Mouse (Mus musculus): ENCODE results near the gene Gstp1.

Gstp1 gene

DNA sequence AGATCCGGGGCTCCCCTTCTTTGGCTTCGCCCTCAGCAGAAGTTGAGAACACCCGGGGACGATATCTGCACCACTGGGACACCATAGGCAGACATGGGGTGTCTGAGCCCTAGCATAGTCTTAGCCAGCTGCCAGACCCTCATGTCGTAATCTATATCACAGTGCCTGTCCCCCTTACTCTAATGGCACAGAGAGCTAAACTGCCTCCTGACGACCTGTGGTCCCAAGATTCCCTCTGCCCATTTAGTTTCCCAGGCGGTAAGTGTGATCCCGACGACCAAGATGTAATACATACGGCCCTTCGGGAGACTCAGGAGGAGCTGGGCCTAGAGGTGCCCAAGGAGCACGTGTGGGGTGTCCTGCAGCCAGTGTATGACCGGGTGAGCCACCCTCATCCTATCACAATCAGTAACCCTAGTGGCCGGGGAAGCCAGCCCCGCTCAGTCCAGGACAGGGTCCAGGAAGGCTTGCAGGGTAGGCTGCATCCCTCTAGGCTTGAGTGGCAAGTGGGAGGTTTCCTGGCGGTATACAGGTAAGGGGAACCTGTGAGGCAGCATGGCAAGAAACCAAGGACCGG lies 36.7 kb downstream of the Gstp1 start:
- DNase-seq (ENCODE audit: low spot score in 2 of 2), result no peak

- peak; percentile 96 to 97 for DNase-seq (ENCODE audit: low spot score in 2 of 2)
Measured at GRCm38 (mm10) chr19:4000119-4000900, 37.5 kb downstream of the Gstp1 start, which contains the start of the genes Nudt8 and Gm49405. TSS of gene Nudt8 (plus strand) at chr19:4000580. TSS of gene Gm49405 (plus strand) at chr19:4000626.

- no peak for DNase-seq (ENCODE audit: low spot score in 2 of 2)
Measured at GRCm38 (mm10) chr19:3999121-3999730, 38.6 kb downstream of the Gstp1 start.

GRCm38 (mm10) chr19:3998335-3998734 lies 39.5 kb downstream of the Gstp1 start:
- DNase-seq (ENCODE audit: low spot score in 2 of 2), result no peak

- no peak for DNase-seq (ENCODE audit: low spot score in 2 of 2)
Measured at GRCm38 (mm10) chr19:3997231-3997630, 40.6 kb downstream of the Gstp1 start.

DNA sequence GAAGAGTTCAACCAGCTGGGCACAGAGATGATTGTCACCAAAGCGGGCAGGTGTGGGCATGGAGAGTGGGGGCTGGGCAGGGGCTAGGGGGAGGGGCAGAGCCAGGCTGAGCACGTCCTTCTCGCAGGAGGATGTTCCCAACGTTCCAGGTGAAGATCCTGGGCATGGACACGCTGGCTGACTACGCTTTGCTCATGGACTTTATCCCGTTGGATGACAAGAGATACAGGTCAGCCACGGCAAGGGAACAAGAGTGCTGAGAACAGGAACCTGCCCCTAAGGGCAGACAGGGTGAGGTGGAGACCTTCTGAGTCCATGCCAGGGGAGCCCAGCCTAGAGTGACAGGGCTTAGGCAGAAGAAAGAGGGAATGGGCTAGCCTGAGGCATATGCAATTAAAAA lies 41.0 kb downstream of the Gstp1 start:
- DNase-seq (ENCODE audit: low spot score in 2 of 2), result no peak

DNA sequence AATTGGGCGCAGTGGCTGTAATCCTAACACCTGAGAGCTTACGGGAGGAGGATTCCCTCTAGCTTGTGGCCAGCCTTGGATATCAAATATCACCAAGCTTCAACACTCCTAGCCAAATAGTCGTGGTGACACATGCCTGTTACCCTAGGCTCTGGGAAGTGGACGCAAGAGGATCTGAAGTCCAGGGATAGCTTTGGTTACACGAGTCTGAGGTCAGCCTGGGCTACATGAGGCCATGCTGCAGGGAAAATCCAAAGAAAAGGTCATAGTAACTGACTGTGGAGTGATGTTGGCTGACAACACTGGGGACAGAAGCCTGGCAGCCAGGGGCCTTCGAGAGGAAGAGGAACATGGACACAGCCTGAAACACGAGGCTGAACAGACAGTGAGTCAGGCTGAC lies 41.7 kb downstream of the Gstp1 start:
- DNase-seq (ENCODE audit: low spot score in 2 of 2), result no peak

DNA sequence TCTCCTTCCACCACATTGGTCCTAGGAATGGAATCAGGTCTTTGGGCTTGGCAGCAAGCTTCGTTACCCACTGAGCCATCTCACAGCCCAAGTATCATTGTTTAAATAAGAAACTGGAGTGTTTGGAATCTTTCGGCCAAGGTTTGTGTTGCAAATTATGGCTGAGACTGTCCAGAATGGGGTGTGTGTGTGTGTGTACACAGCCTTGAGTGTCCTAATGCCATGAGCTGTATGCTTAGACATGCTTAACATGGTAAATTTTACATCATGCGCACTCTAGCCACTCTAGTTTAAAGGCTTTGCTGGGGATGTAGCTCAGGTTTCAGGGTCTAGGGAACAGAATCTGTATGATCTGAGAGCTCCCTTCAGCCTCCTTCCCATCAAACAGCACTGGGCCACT lies 42.3 kb downstream of the Gstp1 start:
- no peak for DNase-seq (ENCODE audit: low spot score in 2 of 2)

GRCm38 (mm10) chr19:3994932-3995331 lies 42.9 kb downstream of the Gstp1 start:
- no peak for DNase-seq (ENCODE audit: low spot score in 2 of 2)

- no peak for DNase-seq (ENCODE audit: low spot score in 2 of 2)
Measured at GRCm38 (mm10) chr19:3992416-3992815, 45.4 kb downstream of the Gstp1 start, which contains the start of gene Tbx10. TSS of gene Tbx10 (plus strand) at chr19:3992752.

DNA sequence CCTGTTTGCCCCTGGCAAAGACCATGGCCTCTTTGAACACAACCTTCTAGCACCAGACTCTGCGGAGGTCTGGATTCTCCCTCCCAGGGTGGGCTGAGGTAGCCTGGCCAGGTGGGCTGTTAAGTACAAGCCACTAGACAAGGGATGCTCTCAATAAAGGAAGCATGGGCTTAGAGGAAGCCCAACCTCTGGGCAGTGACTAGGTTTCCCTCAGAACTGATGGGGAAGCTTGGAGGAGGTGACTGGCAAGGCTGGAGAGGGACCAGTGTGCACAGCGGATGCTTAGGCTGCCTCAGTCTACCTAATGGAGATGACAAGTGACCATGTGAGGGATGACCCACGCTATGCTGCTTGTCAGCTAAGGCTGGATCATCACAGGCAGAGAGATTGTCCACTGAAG lies 45.8 kb downstream of the Gstp1 start:
- no peak for DNase-seq (ENCODE audit: low spot score in 2 of 2)

- DNase-seq (ENCODE audit: low spot score in 2 of 2), result no peak
Measured at GRCm38 (mm10) chr19:3991562-3991961, 46.2 kb downstream of the Gstp1 start.

DNA sequence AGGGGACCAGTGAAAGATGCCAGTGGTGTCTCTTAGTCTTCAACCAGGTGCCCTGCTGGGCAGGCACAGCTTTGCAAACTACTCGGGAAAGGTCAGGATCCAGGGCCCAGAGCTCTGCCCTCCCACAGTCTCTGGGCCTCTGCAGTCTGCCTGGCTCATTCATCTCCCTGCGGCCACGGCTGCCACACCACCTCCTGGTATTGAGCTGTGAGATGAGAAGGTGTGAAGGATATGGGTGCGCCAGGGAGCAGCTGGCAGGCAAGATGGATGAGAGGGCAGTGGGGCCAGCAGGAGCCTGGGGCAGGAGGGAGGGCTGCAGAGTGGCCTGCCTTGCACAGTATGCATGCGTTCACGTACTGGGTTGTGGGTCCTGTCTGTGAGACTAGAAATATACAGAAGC lies 47.0 kb downstream of the Gstp1 start:
- no peak for DNase-seq (ENCODE audit: low spot score in 2 of 2)

DNA sequence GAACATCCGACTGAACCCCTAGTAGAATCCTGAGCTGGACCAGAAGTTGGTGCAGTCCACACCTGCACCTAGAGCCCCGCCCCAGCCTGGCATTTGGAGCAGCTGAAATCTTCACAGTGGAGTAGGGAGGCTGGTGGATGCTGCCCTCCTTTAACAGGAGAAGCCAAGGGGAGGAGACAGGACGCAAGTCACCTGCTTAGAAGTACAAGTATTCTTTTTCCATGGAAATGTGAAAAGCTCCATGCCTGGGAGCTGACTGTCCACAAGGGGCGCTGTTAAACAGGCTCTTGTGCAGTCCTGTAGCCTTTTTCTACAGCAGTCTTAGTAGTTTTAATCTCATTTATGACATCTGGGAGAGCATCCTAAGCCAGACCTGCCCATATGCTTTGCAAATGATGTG lies 49.0 kb downstream of the Gstp1 start:
- no peak for DNase-seq (ENCODE audit: low spot score in 2 of 2)

DNA sequence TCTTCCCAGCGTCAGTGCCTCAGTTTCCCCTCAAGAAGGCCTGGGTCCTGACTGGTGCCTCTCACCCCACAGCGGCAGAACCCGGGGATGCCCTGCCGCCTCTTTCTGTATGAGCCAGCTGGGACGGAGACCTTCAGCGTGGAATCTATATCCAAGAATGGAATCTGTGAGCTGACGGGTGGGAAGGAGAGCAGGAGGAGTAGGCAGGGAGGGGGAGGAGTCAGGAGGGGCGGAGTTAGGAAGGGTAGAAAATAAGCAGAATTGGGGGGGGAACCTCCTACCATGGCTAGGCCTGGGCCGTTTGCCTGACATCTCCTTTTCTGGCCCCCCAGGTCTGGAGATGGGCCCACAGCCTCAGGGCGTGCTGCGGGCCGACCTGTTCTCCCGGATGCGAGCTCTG lies 49.7 kb downstream of the Gstp1 start:
- DNase-seq (ENCODE audit: low spot score in 2 of 2), result no peak

GRCm38 (mm10) chr19:3986334-3986733 lies 51.5 kb downstream of the Gstp1 start, which contains the start of gene Acy3:
TSS of gene Acy3 (plus strand) at chr19:3986570.
- DNase-seq (ENCODE audit: low spot score in 2 of 2), result no peak
